Mouse (Mus musculus): ENCODE data around the gene Serpina6.

The Serpina6 gene

GRCm38 (mm10) chr12:103655123-103656044 is 1.6 kb downstream of the Serpina6 start:
- DNase-seq (ENCODE audit: low spot score) = no peak

- no peak for DNase-seq (ENCODE audit: low spot score)
Observed at GRCm38 (mm10) chr12:103653836-103654235, 3.2 kb downstream of the Serpina6 start.

DNA sequence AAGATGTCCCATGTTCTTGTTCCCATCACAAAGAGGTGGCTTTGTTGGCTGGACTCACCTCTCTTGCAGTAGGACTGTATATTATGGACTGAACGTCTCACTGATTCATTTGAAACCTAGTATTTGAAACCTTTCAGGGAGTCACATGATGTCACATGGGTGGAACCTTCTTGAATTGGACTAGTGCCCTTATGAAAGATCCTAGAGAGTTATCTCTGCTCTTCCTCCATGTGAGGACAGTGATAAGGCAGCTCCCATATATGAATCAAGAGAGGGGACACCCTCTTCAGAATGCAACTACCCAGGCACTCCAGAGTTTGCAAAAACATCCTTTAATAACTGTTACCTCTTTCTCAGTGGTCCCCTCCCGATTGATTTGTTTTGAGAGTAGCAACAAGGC is 10.7 kb downstream of the Serpina6 start:
- no peak for DNase-seq (ENCODE audit: low spot score)

GRCm38 (mm10) chr12:103644601-103645000 is 12.4 kb downstream of the Serpina6 start:
- DNase-seq (ENCODE audit: low spot score) = no peak

- DNase-seq (ENCODE audit: low spot score) = no peak
Observed at GRCm38 (mm10) chr12:103643818-103644217, 13.2 kb downstream of the Serpina6 start.

DNA sequence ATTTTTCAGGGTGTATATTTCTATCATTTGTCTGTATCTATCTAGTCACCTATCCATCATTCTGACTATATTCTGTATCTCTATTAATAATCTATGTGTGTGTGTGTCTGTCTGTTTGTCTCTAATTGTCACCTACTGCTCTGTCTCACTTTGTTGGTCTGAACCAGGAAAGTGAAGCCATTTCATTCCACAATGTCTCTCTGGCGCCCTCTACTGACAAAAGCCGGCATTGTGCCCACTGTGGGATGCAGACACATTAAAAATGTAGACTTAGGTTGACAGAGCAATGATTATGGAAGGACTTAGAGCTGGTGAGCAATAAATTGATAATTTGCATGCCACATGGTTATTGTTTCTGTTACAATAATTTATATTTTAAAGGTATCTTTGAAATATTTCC is 13.7 kb downstream of the Serpina6 start:
- peak; percentile 38 for DNase-seq (ENCODE audit: low spot score)

DNA sequence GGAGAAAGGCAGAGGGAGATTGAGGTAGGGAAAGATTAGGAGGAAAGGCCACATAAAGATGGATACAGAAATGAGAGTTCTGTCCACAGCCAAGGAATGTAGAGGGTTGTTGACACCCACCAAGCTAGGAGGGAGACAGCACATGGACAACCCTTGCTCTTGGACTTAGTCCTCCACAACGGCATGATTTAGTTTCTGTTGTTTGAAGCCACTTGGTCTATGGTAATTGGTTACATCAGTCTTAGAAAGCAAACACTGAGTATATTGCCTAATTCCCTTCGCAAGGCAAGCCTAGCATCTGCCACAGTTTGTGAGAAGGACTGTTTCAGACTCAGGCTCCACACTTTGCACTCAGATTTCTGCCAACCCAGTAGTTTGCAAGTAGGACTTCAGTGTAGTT is 21.2 kb downstream of the Serpina6 start:
- no peak for DNase-seq (ENCODE audit: low spot score)

- no peak for DNase-seq (ENCODE audit: low spot score)
Observed at GRCm38 (mm10) chr12:103634430-103634829, 22.6 kb downstream of the Serpina6 start.

- no peak for DNase-seq (ENCODE audit: low spot score)
Observed at GRCm38 (mm10) chr12:103631203-103631612, 25.8 kb downstream of the Serpina6 start, which contains the start of gene Serpina10. Gene Serpina10 (minus strand): TSS chr12:103631444.

GRCm38 (mm10) chr12:103616860-103617261 is 40.2 kb downstream of the Serpina6 start:
- no peak for DNase-seq (ENCODE audit: low spot score)

DNA sequence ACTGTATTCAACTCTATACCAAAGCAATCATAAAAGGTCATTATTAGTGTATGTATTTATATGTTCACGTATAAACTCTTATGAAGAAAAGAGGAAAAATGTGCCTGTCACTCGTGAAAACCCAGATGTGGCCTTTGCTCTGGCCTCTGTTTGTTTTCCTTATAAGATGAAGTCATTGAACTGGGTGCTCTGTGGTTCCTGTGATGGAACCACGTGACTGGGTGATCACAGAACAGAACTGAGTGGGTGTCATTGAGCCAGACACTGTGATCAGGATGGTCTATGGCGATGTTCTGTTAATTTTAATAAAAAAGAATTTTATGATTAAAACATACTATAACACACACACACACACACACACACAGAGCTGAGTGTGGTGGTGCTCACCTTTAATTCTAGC is 41.3 kb downstream of the Serpina6 start:
- no peak for DNase-seq (ENCODE audit: low spot score)

- no peak for DNase-seq (ENCODE audit: low spot score)
Observed at GRCm38 (mm10) chr12:103615141-103615540, 41.9 kb downstream of the Serpina6 start.

- DNase-seq (ENCODE audit: low spot score) = no peak
Observed at GRCm38 (mm10) chr12:103601839-103602238, 55.2 kb downstream of the Serpina6 start.

DNA sequence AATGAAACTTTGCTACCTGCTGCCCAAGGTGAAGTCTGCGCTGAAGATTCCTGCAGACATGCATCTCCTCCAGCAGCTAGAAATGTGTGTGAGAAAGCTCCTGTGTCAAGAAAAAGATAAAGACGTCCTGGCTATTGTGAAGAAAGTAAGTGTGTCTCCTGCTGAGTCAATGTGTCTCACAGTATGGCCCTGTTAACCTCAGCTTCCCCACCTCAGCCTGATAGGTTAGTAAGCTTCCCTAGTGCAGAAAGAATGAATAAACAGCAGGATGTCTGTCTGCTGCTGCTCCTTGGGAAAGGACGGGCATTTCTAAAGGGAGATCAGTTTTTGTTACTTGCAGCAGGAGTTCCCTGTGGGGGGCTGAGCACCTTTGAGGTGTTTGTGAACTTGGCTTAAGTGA is 56.6 kb downstream of the Serpina6 start:
- no peak for DNase-seq (ENCODE audit: low spot score)

DNA sequence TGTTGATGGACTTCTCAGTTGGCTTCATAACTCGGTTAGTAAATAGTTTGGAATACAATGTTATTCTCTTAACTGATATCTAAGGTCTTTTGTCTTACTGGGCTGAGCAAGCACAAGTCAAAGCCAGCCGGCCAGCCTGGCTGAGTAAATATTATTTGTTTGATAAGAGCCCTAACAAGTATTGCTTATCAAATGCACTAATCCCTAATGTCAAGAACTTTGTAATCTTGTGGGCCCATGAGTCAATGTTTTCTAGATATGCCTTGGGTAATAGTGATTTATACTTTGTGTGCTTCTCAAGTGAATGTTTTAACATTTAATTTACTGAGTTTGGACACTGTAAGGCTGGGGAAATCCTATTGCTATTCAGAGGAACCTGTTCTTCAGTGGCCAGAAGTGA is 58.6 kb downstream of the Serpina6 start:
- DNase-seq (ENCODE audit: low spot score) = no peak
